Mouse (Mus musculus): ENCODE data around the gene Ell. TPM values are rescaled to one million over a fixed set of nuclear protein-coding genes. Genes with fewer than 3 reads are reported as not detected.
A peak's percentile ranks its signal among the peaks of the same experiment; 100 is the strongest.
"Not testable (repeated sequence)": the region's sequence is repeated elsewhere in the genome, so short reads cannot be mapped to it uniquely, and the experiment has no call there.

Ell gene
- polyA plus RNA-seq, 1 experiment from 2014 or later, result 13.0 TPM

DNA sequence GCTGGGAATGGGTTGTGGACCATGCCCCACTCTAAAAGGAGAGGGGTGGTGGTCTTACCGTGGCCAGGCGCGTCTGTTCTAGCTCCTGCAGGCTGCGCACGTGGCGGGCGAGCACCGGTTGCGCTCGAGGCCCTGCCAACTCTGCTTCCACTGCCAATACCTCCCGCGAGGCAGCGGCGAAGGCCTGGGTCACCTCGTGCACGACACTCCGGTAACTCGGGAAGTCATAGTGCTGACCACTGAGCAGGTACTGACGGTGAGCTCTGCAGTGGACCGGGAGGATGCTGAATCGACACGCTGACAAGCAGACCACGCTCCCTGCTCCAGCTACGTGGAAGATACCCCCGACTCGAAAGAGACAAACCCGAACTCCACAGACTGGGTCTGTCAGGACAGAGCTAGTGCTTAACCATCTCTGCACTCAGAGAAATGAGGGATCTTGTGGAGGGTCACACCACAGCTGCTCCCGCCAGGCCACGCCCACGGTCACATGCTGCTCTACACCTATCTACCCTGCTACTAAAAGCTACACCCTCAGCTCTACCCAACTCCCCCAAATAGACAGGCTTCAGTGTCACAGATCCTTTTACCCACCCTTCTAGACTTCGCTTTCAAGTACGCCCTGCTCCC lies 33.4 kb upstream of the Ell start:
- peaks cover 33% of the 10 kb centered on the region for H3K27me3 ChIP-seq (ENCODE audit: control insufficient read depth, insufficient read depth, low read length)
- H3K9me3 ChIP-seq (ENCODE audit: control insufficient read depth, low read length), result no peaks in the 10 kb centered on the region
- peak overlapping the region; percentile 92 for H3K9ac ChIP-seq (ENCODE audit: low read length)
- peaks cover 10% of the 10 kb centered on the region; the same call in 1 of the 2 replicates for H3K36me3 ChIP-seq (ENCODE audit: control insufficient read depth, insufficient read depth, low read length)
- H3K27ac ChIP-seq (ENCODE audit: low read depth, low read length), result no peak overlapping the region
- DNase-seq (ENCODE audit: low spot score, missing footprints) (peak; percentile 70), ATAC-seq (ENCODE audit: low FRiP score) (peak; percentile 17; the same call in 1 of the 2 replicates)
- H3K4me2 ChIP-seq, result peak overlapping the region; percentile 82
- WGBS, result 41% methylated on average over 32 of the region's 32 CpGs
- peaks cover 31% of the 10 kb centered on the region for H3K4me1 ChIP-seq (ENCODE audit: control insufficient read depth, insufficient read depth, low read length)
- H3K4me3 ChIP-seq (ENCODE audit: low read depth, low read length), result peak overlapping the region; percentile 76

GRCm38 (mm10) chr8:70506328-70507026 lies 32.8 kb upstream of the Ell start, which contains the start of gene Rex1bd:
Gene Rex1bd (minus strand): TSS chr8:70506752.
- Histone ChIP-seq H3K27ac (ENCODE audit: low read depth, low read length) (peak within 1 kb of the TSS; percentile 74), H3K36me3 (ENCODE audit: control insufficient read depth, insufficient read depth, low read length) (peaks cover 10% of the 10 kb centered on the region; the same call in 1 of the 2 replicates), H3K4me2 (peak within 1 kb of the TSS; percentile 82), H3K9me3 (ENCODE audit: control insufficient read depth, low read length) (no peaks in the 10 kb centered on the region), H3K4me3 (ENCODE audit: low read depth, low read length) (peak within 1 kb of the TSS; percentile 76), H3K27me3 (ENCODE audit: control insufficient read depth, insufficient read depth, low read length) (peaks cover 26% of the 10 kb centered on the region), H3K4me1 (ENCODE audit: control insufficient read depth, insufficient read depth, low read length) (peaks cover 31% of the 10 kb centered on the region), H3K9ac (ENCODE audit: low read length) (peak within 1 kb of the TSS; percentile 92)
- peak; percentile 100 for DNase-seq (ENCODE audit: low spot score, missing footprints)
- 2% methylated on average over 39 of the region's 40 CpGs for WGBS
- peak; percentile 87 for ATAC-seq (ENCODE audit: low FRiP score)

GRCm38 (mm10) chr8:70507027-70507393 lies 32.2 kb upstream of the Ell start:
- no peak overlapping the region for H3K4me2 ChIP-seq
- DNase-seq (ENCODE audit: low spot score, missing footprints) (no peak), ATAC-seq (ENCODE audit: low FRiP score) (no peak)
- 54% methylated on average over 5 of the region's 5 CpGs for WGBS
- peak overlapping the region; percentile 76; the same call in 1 of the 2 replicates for H3K4me3 ChIP-seq (ENCODE audit: low read depth, low read length)
- H3K36me3 ChIP-seq (ENCODE audit: control insufficient read depth, insufficient read depth, low read length), result peaks cover 10% of the 10 kb centered on the region; the same call in 1 of the 2 replicates
- no peak overlapping the region for H3K27ac ChIP-seq (ENCODE audit: low read depth, low read length)
- no peaks in the 10 kb centered on the region for H3K9me3 ChIP-seq (ENCODE audit: control insufficient read depth, low read length)
- peaks cover 30% of the 10 kb centered on the region for H3K4me1 ChIP-seq (ENCODE audit: control insufficient read depth, insufficient read depth, low read length)
- H3K9ac ChIP-seq (ENCODE audit: low read length), result no peak overlapping the region; the same call in 1 of the 2 replicates
- H3K27me3 ChIP-seq (ENCODE audit: control insufficient read depth, insufficient read depth, low read length), result peaks cover 21% of the 10 kb centered on the region

- Histone ChIP-seq H3K27ac (ENCODE audit: low read depth, low read length) (peak overlapping the region; percentile 86; the same call in 1 of the 2 replicates), H3K4me2 (peak overlapping the region; percentile 100), H3K36me3 (ENCODE audit: control insufficient read depth, insufficient read depth, low read length) (peaks cover 10% of the 10 kb centered on the region), H3K9me3 (ENCODE audit: control insufficient read depth, low read length) (no peaks in the 10 kb centered on the region), H3K4me3 (ENCODE audit: low read depth, low read length) (peak overlapping the region; percentile 98), H3K4me1 (ENCODE audit: control insufficient read depth, insufficient read depth, low read length) (peaks cover 27% of the 10 kb centered on the region), H3K27me3 (ENCODE audit: control insufficient read depth, insufficient read depth, low read length) (no peaks in the 10 kb centered on the region), H3K9ac (ENCODE audit: low read length) (peak overlapping the region; percentile 98)
- ATAC-seq (ENCODE audit: low FRiP score) (no peak), DNase-seq (ENCODE audit: low spot score, missing footprints) (peak; percentile 77)
- 16% methylated on average over 25 of the region's 25 CpGs for WGBS
Measured at GRCm38 (mm10) chr8:70509281-70509952, 29.8 kb upstream of the Ell start.

DNA sequence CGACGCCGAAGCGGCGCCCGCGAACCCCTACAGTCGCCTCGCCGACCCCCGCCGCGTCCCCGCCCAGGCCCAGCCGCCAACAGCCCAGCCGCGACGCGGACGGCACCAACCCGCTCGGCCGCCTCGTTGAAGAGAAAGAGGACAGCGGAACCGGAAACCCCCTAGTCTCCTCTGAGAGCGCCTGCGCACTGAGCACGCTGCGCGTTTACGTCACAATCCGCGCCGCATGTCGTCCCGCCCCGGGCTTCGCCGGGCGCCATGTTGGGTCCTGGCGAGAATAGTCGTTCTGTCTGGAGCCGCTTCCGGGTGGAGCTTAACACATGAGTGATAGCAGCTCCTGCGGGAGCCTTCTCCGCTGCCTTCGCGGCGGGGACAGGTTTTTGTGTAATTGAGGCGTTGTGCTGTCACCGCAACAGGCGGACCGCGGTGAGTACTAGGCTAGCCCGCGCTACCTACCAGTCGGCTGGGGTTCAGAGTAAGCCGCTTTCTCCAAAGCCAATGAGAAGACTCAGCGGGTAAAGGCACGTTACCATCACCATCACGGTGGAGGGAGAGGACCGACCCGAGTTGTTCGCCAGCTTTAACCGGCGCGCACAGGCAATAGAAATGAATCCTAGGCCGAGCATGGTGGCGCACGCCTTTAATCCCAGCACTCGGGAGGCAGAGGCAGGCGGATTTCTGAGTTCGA lies 28.9 kb upstream of the Ell start, which contains the start of gene Uba52:
Uba52 (minus strand) TSS at position 574 of the 688 bp plus-strand sequence.
- H3K36me3 ChIP-seq (ENCODE audit: control insufficient read depth, insufficient read depth, low read length), result peaks cover 10% of the 10 kb centered on the region
- H3K4me2 ChIP-seq, result peak within 1 kb of the TSS; percentile 100
- peak within 1 kb of the TSS; percentile 98 for H3K9ac ChIP-seq (ENCODE audit: low read length)
- H3K27ac ChIP-seq (ENCODE audit: low read depth, low read length), result peak within 1 kb of the TSS; percentile 86
- WGBS, result 1% methylated on average over 73 of the region's 74 CpGs
- no peaks in the 10 kb centered on the region for H3K27me3 ChIP-seq (ENCODE audit: control insufficient read depth, insufficient read depth, low read length)
- H3K9me3 ChIP-seq (ENCODE audit: control insufficient read depth, low read length), result no peaks in the 10 kb centered on the region
- H3K4me3 ChIP-seq (ENCODE audit: low read depth, low read length), result peak within 1 kb of the TSS; percentile 98
- DNase-seq (ENCODE audit: low spot score, missing footprints) (peak; percentile 100), ATAC-seq (ENCODE audit: low FRiP score) (peak; percentile 85)
- H3K4me1 ChIP-seq (ENCODE audit: control insufficient read depth, insufficient read depth, low read length), result peaks cover 26% of the 10 kb centered on the region

- not testable (repeated sequence) for H3K27ac ChIP-seq (ENCODE audit: low read depth, low read length); H3K9ac ChIP-seq (ENCODE audit: low read length); H3K27me3 ChIP-seq (ENCODE audit: control insufficient read depth, insufficient read depth, low read length); H3K36me3 ChIP-seq (ENCODE audit: control insufficient read depth, insufficient read depth, low read length); DNase-seq (ENCODE audit: low spot score, missing footprints); ATAC-seq (ENCODE audit: low FRiP score); H3K9me3 ChIP-seq (ENCODE audit: control insufficient read depth, low read length)
- 89% methylated on average over 6 of the region's 6 CpGs for WGBS
- H3K4me3 ChIP-seq (ENCODE audit: low read depth, low read length), result peak overlapping the region; percentile 98
- peak overlapping the region; percentile 42 for H3K4me2 ChIP-seq
- peaks cover 19% of the 10 kb centered on the region for H3K4me1 ChIP-seq (ENCODE audit: control insufficient read depth, insufficient read depth, low read length)
Measured at GRCm38 (mm10) chr8:70511174-70511573, 28.1 kb upstream of the Ell start.

DNA sequence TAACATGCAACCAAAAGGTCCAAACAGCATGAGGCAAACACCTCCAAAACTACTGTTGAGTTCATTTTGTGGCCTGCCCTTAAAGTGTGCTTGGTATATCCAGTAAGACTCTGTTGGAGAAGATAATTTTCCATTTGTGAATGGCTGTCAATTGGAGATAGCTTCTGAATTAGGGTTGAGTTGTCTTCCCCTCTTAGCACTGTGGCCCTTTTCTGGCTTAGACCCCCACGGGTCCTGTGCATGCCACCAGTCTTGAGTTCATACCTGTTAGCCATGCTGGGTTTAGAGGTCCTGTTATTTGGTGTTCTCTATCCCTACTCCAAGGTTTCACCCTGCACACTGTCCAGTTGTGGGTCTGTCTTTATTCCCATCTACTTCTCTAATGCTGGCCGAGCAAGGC lies 27.5 kb upstream of the Ell start:
- WGBS, result 98% methylated on average over 2 of the region's 2 CpGs

GRCm38 (mm10) chr8:70512253-70512903 lies 26.9 kb upstream of the Ell start:
- DNase-seq (ENCODE audit: low spot score, missing footprints) (no peak), ATAC-seq (ENCODE audit: low FRiP score) (no peak)
- Histone ChIP-seq H3K27me3 (ENCODE audit: control insufficient read depth, insufficient read depth, low read length) (no peaks in the 10 kb centered on the region), H3K4me3 (ENCODE audit: low read depth, low read length) (no peak overlapping the region), H3K9ac (ENCODE audit: low read length) (no peak overlapping the region), H3K4me1 (ENCODE audit: control insufficient read depth, insufficient read depth, low read length) (peaks cover 17% of the 10 kb centered on the region), H3K4me2 (no peak overlapping the region), H3K9me3 (ENCODE audit: control insufficient read depth, low read length) (no peaks in the 10 kb centered on the region), H3K36me3 (ENCODE audit: control insufficient read depth, insufficient read depth, low read length) (peaks cover 9% of the 10 kb centered on the region), H3K27ac (ENCODE audit: low read depth, low read length) (no peak overlapping the region)
- WGBS, result 86% methylated on average over 11 of the region's 11 CpGs

More for the DNA sequence above, 27.5 kb upstream of the Ell start:
- peaks cover 10% of the 10 kb centered on the region for H3K36me3 ChIP-seq (ENCODE audit: control insufficient read depth, insufficient read depth, low read length)
- H3K4me1 ChIP-seq (ENCODE audit: control insufficient read depth, insufficient read depth, low read length), result peaks cover 18% of the 10 kb centered on the region
- H3K27me3 ChIP-seq (ENCODE audit: control insufficient read depth, insufficient read depth, low read length), result no peaks in the 10 kb centered on the region
- no peak for DNase-seq (ENCODE audit: low spot score, missing footprints)
- H3K4me3 ChIP-seq (ENCODE audit: low read depth, low read length), result no peak overlapping the region
- no peak overlapping the region for H3K9ac ChIP-seq (ENCODE audit: low read length)
- no peak for ATAC-seq (ENCODE audit: low FRiP score)
- no peaks in the 10 kb centered on the region for H3K9me3 ChIP-seq (ENCODE audit: control insufficient read depth, low read length)
- H3K27ac ChIP-seq (ENCODE audit: low read depth, low read length), result no peak overlapping the region
- no peak overlapping the region for H3K4me2 ChIP-seq
